Mouse (Mus musculus) forebrain, embryonic 14.5 days (tissue): ENCODE results near the gene Sdr9c7. TPM values are rescaled to one million over a fixed set of nuclear protein-coding genes. Genes with fewer than 3 reads are reported as not detected.
A peak's percentile ranks its signal among the peaks of the same experiment; 100 is the strongest.
"Not testable (repeated sequence)": the region's sequence is repeated elsewhere in the genome, so short reads cannot be mapped to it uniquely, and the experiment has no call there.

Experiments used
- ATAC-seq: fragments of 200-750 bp; cut with Nextera tagmentation; 2 replicates; pipeline ENCODE4 v1.8.0; 2017; ENCODE audit warnings: mild to moderate bottlenecking, moderate library complexity
- DNase-seq: peaks from one replicate; pipeline ENCODE4 v3.0.0-alpha.2; 2015; ENCODE audit warnings: low spot score
- H3K27ac ChIP-seq: fragments of 300-500 bp; sonication (generic); 2 replicates; pipeline ENCODE4 v1.5.1; 2014; ENCODE audit warnings: low read depth, mild to moderate bottlenecking, control low read depth, low read length, moderate library complexity
- H3K27me3 ChIP-seq: fragments of 300-500 bp; sonication (generic); replicated peaks from 2 replicates; pipeline ENCODE4 v1.6.1; 2014; ENCODE audit warnings: low read length, control low read depth, mixed read lengths; ENCODE audit not compliant: control insufficient read depth, insufficient read depth
- H3K36me3 ChIP-seq: fragments of 300-500 bp; sonication (generic); 2 replicates; pipeline ENCODE4 v1.6.1; 2014; ENCODE audit warnings: low read length, control low read depth; ENCODE audit not compliant: control insufficient read depth, insufficient read depth
- H3K4me1 ChIP-seq: fragments of 300-500 bp; sonication (generic); 2 replicates; pipeline ENCODE4 v1.6.1; 2014; ENCODE audit warnings: antibody characterized with exemption, low read length, control low read depth; ENCODE audit not compliant: control insufficient read depth, insufficient read depth
- H3K4me2 ChIP-seq: fragments of 300-500 bp; sonication (generic); 2 replicates; pipeline ENCODE4 v1.6.1; 2014; ENCODE audit warnings: mild to moderate bottlenecking, control low read depth, low read length
- H3K4me3 ChIP-seq: fragments of 300-500 bp; sonication (generic); 2 replicates; pipeline ENCODE4 v1.5.1; 2014; ENCODE audit warnings: low read depth, low read length, control low read depth
- H3K9ac ChIP-seq: fragments of 300-500 bp; sonication (generic); 2 replicates; pipeline ENCODE4 v1.6.1; 2014; ENCODE audit warnings: mild to moderate bottlenecking, low read length, control low read depth, moderate library complexity
- H3K9me3 ChIP-seq: fragments of 300-500 bp; sonication (generic); replicated peaks from 2 replicates; pipeline ENCODE4 v1.6.1; 2016; ENCODE audit warnings: low read length, control low read depth, mixed read lengths; ENCODE audit not compliant: control insufficient read depth
- WGBS: fragments of 180-500 bp; shearing (Covaris S2); extraction: QIAGEN DNeasy Blood & Tissue Kit; methylation state at CpG from one replicate; pipeline ENCODE4 v1.1.7; 2014; 5-methylcytosine and 5-hydroxymethylcytosine counted together
- polyA plus RNA-seq: library from polyadenylated mRNA; unstranded; fragments of >200 nt; fragmentation: Nextera tagmentation; extraction: Ambion mirVana; gene quantifications from 2 replicates; pipeline ENCODE4 v1.2.1, GENCODE M21; 2014

The Sdr9c7 gene
- polyA plus RNA-seq, 1 experiment from 2014 or later, result not detected

GRCm38 (mm10) chr10:127923024-127923423 lies 24.7 kb downstream of the Sdr9c7 start:
- H3K27ac ChIP-seq, result no peak overlapping the region
- no peaks in the 10 kb centered on the region for H3K4me1 ChIP-seq
- 91% methylated on average over 8 of the region's 8 CpGs for WGBS
- H3K9me3 ChIP-seq, result no peaks in the 10 kb centered on the region
- H3K9ac ChIP-seq, result no peak overlapping the region
- no peaks in the 10 kb centered on the region for H3K27me3 ChIP-seq
- no peaks in the 10 kb centered on the region for H3K36me3 ChIP-seq
- no peak for DNase-seq
- no peak overlapping the region for H3K4me3 ChIP-seq
- ATAC-seq, result no peak
- H3K4me2 ChIP-seq, result no peak overlapping the region

- ATAC-seq (no peak), DNase-seq (peak; percentile 50)
- no peaks in the 10 kb centered on the region for H3K4me1 ChIP-seq
- no peaks in the 10 kb centered on the region for H3K27me3 ChIP-seq
- no peak overlapping the region for H3K4me3 ChIP-seq
- no peak overlapping the region for H3K27ac ChIP-seq
- H3K36me3 ChIP-seq, result no peaks in the 10 kb centered on the region
- H3K4me2 ChIP-seq, result no peak overlapping the region
- no peaks in the 10 kb centered on the region for H3K9me3 ChIP-seq
- no peak overlapping the region for H3K9ac ChIP-seq
- WGBS, result 62% methylated on average over 7 of the region's 7 CpGs
Measured at GRCm38 (mm10) chr10:127924597-127925378, 26.5 kb downstream of the Sdr9c7 start.

- no peak overlapping the region for H3K4me3 ChIP-seq
- no peaks in the 10 kb centered on the region for H3K27me3 ChIP-seq
- ATAC-seq (no peak), DNase-seq (no peak)
- H3K4me2 ChIP-seq, result no peak overlapping the region
- H3K9me3 ChIP-seq, result no peaks in the 10 kb centered on the region
- 72% methylated on average over 2 of the region's 2 CpGs for WGBS
- H3K36me3 ChIP-seq, result no peaks in the 10 kb centered on the region
- no peaks in the 10 kb centered on the region for H3K4me1 ChIP-seq
- no peak overlapping the region for H3K27ac ChIP-seq
- H3K9ac ChIP-seq, result no peak overlapping the region
Measured at GRCm38 (mm10) chr10:127927737-127928136, 29.4 kb downstream of the Sdr9c7 start.

DNA sequence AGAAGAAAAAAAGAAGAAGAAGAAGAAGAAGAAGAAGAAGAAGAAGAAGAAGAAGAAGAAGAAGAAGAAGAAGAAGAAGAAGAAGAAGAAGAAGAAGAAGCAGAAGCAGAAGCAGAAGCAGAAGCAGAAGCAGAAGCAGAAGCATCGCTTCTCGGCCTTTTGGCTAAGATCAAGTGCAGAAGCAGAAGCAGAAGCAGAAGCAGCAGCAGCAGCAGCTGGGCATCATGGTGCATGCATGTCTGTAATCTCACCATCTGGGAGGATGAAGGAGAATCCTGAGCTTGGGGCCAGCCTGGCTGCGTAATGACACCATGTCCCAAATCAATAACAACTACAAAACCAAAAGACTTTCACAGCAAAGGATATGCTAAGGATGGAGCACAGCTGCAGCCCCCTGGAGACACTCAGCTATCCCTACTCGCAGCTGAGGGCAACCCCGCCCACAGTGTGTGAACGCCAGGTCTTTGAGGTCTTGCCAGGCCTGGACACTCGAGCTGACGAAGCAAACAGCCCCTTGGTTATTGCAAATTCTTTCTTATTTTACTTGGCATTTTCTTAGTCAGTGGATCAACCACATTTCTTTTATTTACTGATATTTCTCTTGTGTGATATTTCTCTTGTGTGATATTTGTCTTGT lies 34.1 kb downstream of the Sdr9c7 start:
- 69% methylated on average over 8 of the region's 8 CpGs for WGBS
- Histone ChIP-seq H3K4me1 (no peaks in the 10 kb centered on the region), H3K27me3 (no peaks in the 10 kb centered on the region), H3K4me3 (no peak overlapping the region), H3K9ac (no peak overlapping the region), H3K36me3 (no peaks in the 10 kb centered on the region), H3K4me2 (no peak overlapping the region), H3K9me3 (no peaks in the 10 kb centered on the region), H3K27ac (no peak overlapping the region)
- no peak for DNase-seq
- ATAC-seq, result no peak

- ATAC-seq (no peak), DNase-seq (peak; percentile 33)
- H3K9me3 ChIP-seq, result no peaks in the 10 kb centered on the region
- H3K4me1 ChIP-seq, result no peaks in the 10 kb centered on the region
- no peaks in the 10 kb centered on the region for H3K27me3 ChIP-seq
- H3K4me2 ChIP-seq, result no peak overlapping the region
- H3K9ac ChIP-seq, result no peak overlapping the region
- whole genome bisulfite sequencing, result 35% methylated on average over 8 of the region's 8 CpGs
- no peak overlapping the region for H3K4me3 ChIP-seq
- no peak overlapping the region for H3K27ac ChIP-seq
- H3K36me3 ChIP-seq, result no peaks in the 10 kb centered on the region
Measured at GRCm38 (mm10) chr10:127936271-127936670, 38.0 kb downstream of the Sdr9c7 start.

DNA sequence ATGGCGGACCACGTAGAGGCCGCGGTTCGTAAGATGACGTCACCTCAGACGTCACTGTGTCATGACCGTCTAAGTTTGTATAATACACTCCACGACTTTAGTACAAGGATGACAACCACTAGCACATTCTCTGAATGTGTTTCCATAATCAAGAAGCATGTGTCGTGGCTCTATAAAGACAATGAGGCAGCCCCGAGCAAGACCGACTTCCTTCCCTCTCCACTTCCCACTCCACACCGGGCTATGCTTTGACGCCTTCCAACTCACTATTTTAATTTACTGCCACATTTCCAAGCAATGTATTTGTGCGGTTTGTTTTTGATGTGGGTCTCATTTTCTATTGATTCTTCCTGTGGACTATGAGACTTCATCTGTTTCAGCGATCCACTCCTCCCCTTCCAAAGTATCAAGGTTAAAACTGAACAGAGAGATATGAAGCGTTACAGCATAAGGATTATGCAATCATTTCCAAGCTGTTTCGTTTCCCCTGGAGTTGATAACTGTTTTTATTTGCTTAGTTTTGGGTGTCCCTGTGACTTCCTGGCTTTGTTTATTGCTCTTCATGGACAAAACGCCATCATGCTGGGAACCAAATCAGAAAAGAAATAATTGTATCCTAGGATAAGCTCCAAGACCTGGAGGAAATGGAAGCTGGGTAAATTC lies 38.6 kb downstream of the Sdr9c7 start:
- no peaks in the 10 kb centered on the region for H3K4me1 ChIP-seq
- no peak overlapping the region for H3K9ac ChIP-seq
- ATAC-seq (no peak), DNase-seq (no peak)
- H3K27me3 ChIP-seq, result no peaks in the 10 kb centered on the region
- no peaks in the 10 kb centered on the region for H3K36me3 ChIP-seq
- no peak overlapping the region for H3K4me3 ChIP-seq
- 82% methylated on average over 19 of the region's 19 CpGs for WGBS
- H3K27ac ChIP-seq, result no peak overlapping the region
- no peaks in the 10 kb centered on the region for H3K9me3 ChIP-seq
- H3K4me2 ChIP-seq, result no peak overlapping the region

GRCm38 (mm10) chr10:127937428-127938010 lies 39.2 kb downstream of the Sdr9c7 start:
- 3% methylated on average over 2 of the region's 2 CpGs for WGBS
- H3K4me3 ChIP-seq, result no peak overlapping the region
- no peak overlapping the region for H3K9ac ChIP-seq
- no peak overlapping the region for H3K4me2 ChIP-seq
- no peaks in the 10 kb centered on the region for H3K27me3 ChIP-seq
- ATAC-seq, result 0 out of 2 replicates have a peak, but pooled peaks have one; percentile 29
- no peaks in the 10 kb centered on the region for H3K9me3 ChIP-seq
- no peaks in the 10 kb centered on the region for H3K4me1 ChIP-seq
- H3K27ac ChIP-seq, result no peak overlapping the region
- peak; percentile 75 for DNase-seq
- no peaks in the 10 kb centered on the region for H3K36me3 ChIP-seq

DNA sequence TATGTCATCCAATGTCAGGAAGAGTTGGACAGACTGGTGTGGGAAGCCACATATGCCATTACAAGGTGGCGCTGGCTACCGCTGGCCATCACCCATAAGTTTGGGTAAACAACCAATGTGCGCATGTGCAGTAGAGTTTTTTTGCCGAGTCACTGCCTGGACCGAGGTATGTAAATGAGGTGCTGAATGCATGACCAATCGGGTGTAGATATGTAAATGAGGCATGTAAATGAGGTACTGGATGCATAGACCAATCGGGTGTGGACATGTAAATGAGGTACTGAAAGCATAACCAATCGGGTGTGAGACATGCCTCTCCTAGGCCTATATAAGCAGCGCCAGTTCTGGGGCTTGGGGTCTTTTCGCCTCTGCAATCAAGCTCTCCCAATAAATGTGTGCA lies 41.3 kb downstream of the Sdr9c7 start:
- not testable (repeated sequence) for H3K27me3 ChIP-seq, H3K36me3 ChIP-seq, H3K9ac ChIP-seq, ATAC-seq, H3K27ac ChIP-seq, DNase-seq, H3K4me1 ChIP-seq, H3K4me3 ChIP-seq, H3K9me3 ChIP-seq, H3K4me2 ChIP-seq
- WGBS, result 95% methylated on average over 10 of the region's 10 CpGs
